Mouse (Mus musculus): ENCODE data around the gene Hopx.

Hopx gene

DNA sequence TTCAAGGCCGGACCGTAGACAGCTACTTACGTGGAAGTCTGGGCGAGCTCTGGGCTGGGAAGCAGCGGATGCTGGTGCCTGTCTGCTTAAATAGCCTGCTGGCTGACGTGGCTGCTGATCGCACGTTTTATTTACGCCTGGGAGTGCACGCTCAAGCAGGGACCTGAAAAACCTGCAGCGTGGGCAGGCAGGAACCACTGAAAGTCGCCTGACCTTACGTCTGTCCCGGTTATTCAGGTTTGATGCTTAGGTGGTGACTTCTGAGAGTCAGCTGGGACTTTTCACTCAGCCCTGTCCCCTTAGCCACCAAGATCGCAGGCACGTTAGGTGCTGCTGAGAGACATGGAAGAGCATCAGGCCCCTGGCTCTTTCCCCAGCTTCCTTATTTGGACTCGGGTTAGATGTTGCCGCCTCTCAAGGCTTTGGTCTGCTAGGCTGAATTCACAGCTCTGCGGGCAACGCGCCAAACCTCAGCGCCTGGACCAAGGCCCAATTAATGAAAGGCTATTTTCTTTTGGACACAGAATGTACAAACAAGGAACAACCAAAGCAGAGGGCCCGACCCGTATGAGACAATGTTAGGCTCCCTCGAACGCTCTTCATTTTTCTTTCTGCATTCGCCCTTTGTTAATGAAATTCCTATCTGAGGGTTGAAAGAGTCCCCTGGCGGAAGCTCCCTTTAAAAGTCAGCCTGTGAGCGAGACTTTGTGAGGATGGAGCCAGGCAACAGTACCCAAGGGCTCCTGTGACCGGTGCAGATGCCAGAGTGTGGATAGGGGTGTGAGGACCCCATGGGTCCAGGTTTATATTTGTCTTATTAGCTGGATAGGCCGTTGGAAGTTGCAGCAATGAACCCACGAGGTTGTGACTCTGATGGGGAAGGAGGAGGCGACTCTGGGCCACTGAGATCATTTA, at the start of gene Hopx:
Gene Hopx, minus strand, starts transcription at position 305 of the 915 bp plus-strand sequence.
- DNase-seq = no peak

DNA sequence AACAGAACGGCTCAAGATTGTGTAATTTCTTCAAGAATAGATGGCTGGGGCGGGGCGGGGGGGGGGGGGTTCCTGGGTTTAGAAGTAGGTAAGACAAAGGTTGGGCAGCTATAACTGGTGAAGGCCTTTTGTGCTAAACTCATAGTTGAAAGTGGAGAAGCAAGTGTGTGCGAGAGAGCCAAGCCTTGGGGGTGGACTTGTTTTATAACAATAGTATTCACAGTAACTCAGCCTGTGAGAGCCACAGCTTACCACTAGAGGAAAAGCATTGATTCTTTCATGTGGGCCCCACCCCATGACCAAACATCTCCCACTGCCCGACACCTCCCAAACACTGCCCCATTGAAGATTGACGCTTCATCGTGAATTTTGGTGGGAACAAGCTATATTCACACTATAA, 48.7 kb upstream of the Hopx start:
- no peak for DNase-seq

DNA sequence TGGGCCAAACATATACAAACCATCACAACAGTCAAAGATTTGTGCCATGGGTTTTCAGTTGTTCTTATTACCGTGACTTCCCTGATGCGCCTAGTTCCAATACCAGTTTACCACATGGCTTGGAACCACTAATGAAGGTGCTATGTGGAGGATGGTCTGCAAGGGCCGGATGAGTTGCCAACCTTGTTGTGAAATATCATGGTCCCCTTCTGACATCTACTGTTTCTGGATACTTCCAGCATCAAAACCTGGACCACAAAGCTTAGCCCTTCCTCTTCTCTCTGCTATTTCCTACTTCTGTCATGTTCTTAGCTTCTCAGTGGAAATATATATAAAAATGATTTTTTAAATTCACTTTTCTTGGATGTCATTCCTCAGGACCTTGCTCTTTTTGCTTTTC, 47.6 kb upstream of the Hopx start:
- DNase-seq = no peak

DNA sequence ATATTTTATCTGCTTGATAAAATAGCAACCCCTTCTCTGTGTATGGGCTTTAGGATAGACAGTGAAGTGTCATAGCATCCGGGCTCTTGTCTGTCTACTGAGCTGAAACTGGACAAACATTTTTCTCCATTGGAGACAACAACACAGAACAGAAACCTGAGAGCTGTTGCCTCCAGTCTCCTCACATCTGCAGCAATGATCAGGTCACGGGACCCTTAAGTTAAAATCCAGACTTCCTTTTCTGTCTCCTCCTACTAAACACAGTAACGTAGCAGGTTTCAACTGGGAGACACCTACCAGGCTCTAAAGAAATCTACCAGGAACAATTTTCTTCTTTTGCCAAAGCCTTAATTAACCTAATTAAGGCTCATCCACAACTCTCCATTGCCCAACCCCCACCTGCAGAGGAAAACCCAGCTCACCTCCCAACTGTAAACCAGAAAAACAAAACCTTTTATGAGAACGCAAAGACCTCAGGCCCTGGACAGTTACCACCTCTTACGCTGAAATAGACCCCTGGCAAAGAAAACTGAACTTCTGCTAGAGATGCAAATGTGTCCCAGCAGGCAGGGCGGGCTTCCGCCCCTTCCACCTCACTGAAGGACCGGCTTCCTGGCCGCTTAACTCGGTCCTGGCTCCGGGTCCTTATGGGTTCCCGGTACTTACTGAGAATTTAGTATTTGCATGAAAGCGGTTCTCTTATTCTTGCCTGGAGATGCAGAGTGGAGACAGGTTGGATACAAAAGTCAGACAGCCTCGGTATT, 43.0 kb upstream of the Hopx start:
- no peak for DNase-seq

DNA sequence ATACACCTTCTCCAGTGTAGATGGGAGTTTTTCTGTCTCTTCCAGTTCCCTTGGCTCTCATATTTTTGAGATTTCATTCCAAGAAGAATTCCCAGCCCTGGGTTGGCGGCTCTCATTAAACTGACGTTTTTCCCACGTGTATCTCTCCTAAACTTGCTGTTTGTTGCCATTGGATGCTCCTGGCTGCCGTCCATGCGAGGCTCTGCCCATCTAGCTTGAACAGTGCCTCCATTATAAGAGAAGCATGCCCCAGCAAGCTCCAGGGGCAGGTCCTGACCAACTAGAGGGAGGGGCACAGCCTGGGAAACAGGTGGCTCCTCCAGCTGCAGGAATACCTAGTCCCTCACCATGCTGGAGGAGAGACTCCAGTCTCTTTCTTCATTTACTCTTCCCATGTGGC, 42.0 kb upstream of the Hopx start:
- no peak for DNase-seq

DNA sequence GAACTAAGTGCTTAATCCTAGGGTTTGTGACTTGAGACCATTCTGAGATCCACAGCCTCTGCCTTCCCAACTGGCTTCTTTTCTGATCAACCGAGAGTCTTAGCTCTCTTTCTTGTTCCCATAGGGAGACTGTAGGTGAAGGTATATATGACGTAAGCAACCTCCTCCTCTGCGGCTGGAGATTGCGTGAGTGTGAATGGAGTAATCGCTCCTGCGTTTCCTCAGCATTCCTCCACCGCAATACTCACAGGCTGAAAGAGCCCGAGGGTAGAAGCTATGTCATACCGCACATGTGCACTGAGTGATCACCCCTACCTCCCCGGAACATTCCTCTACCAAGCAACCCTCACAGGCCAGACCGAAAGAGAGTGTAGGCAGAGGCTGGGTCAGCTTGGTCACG, 40.6 kb upstream of the Hopx start:
- DNase-seq = no peak

DNA sequence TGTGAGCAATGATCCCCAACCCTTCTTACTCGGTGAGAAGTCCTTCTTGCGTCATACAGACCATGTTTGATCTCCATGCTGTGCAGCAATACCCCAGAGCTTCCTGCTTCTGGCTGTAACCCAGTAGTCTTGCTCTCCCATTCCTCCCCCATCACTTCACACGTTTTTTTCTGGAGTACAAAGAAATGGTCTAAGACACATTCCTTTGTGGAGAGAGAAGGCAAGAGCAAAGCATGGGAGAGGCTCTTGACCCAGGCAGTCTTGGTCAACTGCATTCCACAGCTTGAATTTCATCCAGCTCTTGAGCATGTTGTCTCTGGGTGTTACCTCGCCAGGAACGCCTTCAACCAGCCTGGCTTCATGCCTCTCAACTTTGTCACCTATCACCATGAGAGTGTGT, 39.9 kb upstream of the Hopx start:
- DNase-seq = no peak

DNA sequence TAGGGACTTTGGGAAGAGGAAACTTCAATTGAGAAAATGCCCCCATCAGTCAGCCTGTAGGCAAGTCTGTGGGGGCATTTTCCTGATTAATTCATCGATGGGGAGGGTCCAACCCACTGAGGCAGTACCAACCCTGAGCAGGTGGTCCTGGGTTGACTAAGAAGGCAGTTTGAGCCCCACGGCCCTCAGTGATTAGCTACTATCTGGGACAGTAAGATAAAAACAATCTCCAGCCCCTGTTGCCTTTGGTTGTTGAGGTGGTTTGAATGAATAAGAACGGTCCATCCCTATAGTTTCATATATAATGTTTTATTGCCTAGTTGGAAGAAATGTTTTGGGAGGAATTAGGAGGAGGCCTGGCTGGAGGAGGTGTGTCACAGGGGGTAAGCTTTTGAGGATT, 36.8 kb upstream of the Hopx start:
- no peak for DNase-seq

DNA sequence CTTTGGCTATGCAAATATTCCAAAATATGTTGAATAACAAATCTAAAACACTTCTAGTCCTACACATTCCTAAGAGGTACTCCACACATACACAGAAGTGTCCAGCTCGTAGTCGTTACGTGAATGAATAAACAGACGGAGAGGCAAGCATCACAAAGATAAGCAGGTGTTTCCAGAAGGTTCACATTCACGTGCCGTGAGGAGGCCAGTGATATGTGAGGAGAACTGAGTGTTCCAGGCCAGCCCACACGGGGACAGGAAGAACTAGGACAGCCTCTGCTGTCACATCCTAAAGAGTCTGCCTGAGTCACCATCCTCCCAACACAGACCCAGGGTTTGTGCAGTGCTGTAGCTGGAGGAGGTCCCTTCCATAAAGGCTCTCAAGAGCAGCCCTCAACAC, 36.2 kb upstream of the Hopx start:
- DNase-seq = no peak

DNA sequence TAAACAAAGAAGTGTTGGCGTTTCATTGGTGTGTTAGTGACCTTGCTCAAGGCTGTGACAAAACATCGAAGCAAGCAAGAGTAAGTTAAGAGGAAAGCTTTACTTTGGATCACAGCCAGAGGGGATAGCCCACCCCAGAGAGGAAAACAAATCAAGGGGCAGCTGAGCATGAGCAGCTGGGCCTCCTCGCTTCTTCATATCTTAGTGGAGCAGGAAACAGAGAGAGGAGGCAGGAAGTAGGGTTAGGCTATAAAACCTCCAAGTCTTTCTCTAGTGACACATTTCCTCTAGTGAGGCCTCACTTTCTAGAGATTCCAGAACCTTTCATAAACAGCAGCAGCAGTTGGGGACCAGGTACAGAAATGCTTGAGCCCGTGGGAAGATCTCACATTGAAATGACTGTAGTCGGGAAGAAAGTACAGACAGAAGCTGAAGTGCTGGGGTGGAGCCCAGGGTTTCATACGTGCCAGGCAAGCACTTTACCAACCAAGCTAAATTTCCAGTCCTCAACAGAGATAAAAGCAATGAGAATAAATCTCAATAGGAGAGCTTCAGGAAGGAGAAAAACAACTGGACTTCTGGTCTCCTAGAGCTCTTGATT, 33.2 kb upstream of the Hopx start:
- DNase-seq = no peak

DNA sequence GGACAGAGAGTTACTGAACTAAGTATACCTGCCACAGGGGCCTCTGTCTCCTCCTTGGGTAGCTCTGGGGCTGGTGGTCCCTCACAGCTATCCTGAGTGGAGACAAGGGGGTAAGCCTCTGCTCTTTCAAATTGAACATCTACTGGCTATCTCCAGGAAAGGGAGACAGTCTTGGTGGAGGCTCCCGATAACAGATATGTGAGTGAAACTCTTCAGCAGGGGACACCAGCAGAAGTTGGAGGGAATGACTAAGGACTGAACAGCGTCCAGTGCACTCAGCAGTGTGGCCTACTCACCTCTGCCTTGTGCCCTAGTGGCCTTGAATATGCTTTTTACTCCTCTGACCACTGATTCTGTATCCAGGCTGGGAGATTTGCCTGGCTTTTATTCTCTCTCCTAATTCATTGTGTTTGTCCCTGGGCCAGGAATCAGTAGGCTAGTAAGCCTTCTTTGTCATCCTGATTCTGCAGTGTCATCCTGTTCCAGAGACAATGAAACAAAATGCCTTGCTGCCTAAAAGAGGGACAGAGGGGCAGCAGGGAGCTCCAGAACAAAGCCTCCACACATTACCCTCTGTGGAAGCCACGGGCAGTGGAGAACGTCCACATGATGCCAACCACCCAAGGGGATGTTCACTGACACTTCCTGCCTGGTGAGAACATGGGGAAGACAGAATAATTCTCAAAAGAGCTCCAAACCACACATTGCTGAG, 31.7 kb upstream of the Hopx start:
- DNase-seq = no peak

DNA sequence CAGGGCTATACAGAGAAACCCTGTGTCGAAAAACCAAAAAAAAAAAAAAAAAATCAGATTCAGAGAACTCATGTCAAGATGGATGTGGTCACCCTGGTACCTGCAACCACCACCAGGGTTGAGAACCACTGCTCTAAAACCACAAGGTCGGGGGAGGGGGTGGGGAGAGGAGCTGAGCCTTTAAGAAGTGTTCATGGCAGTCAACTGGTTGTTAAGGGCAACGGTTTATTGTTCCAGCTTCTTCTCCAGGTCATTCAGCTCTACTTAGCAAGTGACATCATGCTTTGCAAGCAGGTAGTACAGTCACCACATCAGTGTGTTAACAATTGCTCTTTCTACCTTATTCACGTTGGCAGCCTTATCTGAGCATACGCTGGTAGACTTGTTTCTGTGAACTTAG, 29.7 kb upstream of the Hopx start:
- DNase-seq = no peak

DNA sequence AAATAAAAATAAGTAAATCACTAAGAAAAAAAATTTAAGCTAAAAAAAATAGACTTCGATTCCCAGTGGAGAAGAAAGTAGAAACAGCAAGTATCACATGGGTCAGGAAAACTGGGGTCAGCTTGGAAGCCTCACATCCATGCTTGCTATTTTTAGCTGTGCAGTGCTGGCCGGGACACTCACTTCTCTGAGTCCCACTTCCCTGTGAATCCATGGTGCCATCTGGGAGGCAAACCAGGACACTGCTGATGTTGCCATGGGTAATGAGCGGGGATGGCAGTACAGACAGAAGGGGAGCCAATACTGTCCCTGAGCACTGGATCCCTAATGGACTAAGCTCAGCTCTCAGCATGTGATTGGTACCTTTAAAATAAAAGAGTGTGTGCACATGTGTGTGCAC, 28.2 kb upstream of the Hopx start:
- no peak for DNase-seq

DNA sequence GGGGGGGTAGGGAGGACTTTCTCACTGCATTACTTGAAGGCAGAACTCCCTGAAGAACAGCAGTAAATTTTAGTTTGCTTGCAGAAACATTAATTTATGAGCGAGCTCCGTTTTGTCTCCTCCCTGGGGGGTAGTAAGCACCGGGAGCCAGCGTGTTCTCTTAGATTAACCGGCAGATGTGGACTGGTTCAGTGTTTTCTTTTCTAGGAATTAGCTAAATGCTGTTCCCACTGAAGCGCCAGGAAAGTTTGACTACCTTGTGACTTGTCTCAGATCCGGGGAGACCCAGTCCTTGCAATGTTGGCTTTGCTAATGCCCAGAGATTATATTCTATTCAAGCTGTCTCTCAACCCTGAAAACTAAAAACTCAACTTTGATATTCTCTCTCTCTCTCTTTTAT, 26.4 kb upstream of the Hopx start:
- DNase-seq = no peak

DNA sequence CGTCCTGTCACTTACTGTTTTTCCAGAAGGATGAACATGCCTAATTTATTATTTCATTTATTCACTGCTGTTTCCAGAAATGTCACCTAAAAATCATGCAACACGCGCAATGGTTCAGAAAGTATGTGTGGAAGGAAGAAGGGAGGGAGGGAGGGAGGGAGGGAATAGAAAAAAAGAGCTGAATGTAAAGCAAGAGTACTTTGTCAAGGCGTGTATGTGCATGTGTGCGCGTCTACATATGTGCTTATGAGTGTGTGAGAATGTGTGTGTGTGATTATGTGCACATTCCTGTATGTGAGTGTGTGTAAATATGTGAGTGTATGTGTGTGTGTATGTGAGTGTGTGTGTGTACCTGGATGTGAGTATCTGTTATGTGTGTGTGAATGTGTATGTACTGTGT, 25.9 kb upstream of the Hopx start:
- DNase-seq = no peak

DNA sequence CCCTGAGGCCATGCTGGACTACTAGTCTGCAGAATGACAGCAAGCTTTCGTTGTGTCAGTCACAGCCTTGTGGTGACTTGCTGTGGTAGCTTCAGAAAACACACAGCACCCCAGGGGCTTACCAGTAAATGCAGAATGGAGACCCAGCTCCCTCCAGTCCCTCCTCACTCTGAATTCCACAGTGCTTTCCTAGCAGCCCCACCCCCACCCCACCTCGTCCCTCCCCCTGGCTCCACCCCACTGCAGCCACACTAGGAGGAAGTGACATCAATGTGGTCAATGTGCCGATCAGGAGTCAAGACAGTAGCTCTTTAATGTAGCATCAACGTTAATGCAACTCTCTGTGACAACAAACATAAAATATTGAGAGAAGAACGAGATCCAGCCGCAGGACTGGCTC, 25.2 kb upstream of the Hopx start:
- DNase-seq = peak; percentile 35 to 42

DNA sequence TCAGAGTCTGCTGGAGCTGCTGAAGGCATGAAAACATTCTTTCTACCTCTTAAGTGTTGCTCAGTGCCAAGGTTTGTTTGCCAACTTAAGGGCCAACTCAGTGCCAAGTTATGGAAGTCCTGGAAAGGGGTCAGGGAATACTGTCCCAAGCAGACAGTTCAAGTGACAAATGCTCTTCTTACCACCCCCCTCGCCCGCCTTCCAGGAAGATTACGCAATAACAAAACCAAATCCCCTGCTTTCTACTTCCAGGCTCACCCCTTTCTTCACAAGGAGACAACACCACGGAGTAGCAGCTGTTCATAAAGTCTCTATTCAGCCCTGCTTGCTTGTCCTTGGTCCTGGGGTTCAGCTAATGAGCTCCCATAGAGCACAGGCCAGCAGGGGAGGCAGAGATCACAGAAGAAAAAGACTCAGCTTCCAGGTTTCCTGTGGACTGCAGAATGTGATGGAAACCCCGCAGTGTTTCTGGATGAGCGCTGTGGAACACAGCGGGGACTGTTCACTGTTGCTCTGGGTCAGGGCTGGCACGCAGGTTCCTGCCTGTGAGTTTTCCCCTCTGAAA, 22.9 kb upstream of the Hopx start:
- no peak for DNase-seq

DNA sequence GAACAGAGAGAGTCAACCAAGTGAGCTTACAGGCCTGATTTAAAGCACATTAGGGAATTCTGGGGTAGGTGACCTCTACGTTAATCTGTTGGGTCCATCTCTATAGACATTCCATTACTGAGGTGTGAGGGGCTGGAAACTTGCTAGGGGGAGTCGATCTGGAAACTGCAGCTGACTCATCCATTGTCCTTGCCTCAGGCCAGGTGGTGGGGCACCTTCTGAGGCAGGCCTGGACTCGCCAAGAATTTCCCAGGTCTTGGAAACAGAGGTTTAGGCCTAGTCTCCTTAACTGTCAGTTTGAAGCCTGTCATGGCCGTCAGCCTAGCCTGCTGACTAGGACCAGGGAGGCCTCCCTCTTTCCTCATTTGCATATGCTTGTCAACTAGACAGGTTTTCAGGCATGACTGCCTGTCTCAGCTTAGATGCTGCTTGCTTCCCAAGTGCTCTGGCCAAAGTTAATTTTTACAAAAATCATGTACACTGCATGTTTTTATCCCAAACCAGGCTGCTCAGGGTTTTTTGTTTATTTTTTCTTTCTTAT, 21.8 kb upstream of the Hopx start:
- DNase-seq = no peak

DNA sequence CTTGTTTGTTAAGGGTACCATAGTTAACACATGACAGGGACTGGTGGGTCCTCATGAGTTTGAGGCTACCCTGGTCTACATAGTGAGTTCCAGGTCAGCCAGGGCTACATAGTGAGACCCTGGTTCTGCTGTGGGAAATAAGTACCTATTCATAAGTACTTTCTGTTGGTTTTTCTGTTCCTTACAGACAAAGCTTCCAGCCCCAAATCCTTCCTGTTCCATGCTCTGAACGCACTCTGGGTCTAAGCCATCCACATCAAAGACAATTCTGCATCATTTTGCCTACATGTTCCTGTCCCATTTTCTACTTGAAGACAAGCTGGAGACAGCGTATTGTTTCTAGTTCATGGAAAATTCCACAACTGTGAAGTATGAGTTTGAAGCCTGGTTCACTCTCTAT, 20.0 kb upstream of the Hopx start:
- DNase-seq = no peak

DNA sequence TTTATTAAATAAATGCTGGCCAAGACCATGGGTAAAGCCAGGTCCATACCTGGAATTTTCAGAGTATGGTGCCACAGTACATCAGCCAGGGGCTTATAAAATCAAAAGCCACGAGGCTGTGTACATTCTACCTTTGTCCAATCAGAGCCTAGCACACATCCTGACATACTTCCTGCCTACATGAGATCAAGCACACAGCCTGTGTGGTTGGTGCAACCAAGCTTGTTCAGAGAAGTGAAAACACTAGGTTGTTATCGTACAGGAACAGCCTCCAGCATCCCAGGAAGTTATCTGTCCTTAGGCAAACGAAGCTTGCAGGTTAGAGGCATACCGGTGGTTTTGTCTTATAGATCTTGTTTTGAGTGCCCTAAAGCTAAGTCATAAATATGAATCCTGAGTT, 19.5 kb upstream of the Hopx start:
- peak; percentile 23 to 44 for DNase-seq

DNA sequence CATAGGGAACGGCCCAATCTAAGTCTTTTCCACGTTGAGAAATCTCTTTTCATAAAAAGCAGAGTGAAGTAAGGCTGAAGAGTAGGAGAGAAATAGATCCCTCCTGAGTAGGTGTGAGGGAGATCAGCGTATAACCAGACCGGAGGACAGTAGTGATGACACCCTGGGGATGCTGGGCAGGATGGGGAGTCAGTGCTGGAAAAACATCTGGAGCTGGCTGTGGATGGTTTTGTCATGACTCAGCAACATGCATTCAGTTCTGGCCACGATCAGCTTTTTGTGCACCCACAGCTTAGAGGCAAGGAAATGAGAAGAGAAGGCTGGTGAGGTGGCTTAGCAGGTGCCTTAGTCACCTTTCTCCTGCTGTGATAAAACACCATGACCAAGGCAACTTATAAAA, 19.0 kb upstream of the Hopx start:
- no peak for DNase-seq

DNA sequence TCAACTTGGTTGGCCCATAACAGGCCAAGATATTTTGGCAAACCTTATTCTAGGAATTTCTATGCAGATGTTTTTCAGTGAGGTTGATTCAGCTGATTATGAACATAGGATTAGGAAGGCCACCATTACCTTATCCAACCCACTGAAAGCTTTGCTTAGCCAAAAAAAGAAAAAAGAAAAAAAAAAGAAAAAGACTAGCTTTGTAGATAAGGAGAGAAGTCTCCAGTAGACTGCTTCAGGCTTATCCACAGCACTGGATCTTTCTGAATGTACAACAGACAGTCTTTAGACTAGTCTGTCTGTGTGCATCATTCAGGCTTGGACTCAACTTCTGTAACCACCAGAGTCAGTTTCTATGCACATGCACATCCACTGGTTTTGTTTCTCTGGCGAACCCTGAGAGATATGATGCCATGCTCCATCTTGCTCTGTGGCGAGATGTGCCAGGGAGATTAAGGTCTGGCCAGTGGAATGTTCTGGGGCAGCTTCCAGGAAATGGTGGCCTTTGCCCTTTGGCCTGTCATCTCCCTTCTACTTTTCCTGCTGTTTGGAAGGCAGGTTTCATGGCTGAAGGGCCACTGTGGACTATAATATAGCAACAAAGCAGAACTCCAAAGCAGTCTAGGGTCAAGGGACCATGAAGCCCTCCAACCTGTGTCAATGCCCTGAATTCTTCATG, 17.7 kb upstream of the Hopx start:
- DNase-seq = no peak

Data from thymus, postnatal 36 days (tissue).